In genomic region chr6:35598406-35599185, GRCm38 (mm10) we compare ENCODE assay signal across 11 mouse cellular contexts. TPM values are rescaled to one million over a fixed set of nuclear protein-coding genes. Genes with fewer than 3 reads are reported as not detected.
DNase-seq lines count a peak whose midpoint lies in the region; ATAC-seq lines count a peak whose summit lies in the region.
"Had no signal": no experiment of that assay in that cellular context is flagged by ENCODE, and none has a peak within 500 bp of the region (broad histone marks: within the 10 kb centered on the region; RNA-seq: fewer than 3 reads in every experiment).

No protein-coding gene starts in this region.

- DNase-seq in left cerebral cortex, adult 11 months (ENCODE audit: low spot score) = peak; percentile 77
- no peak for DNase-seq in left cerebral cortex, postnatal 4 days
- DNase-seq in frontal cortex, adult 2 months (ENCODE audit: extremely low spot score in 1 of 2, low spot score in 1 of 2) = peak; percentile 85 to 87
- DNase-seq in layer of hippocampus, postnatal 25 days (ENCODE audit: extremely low spot score in 1 of 2, low spot score in 1 of 2) = peak; percentile 13 to 16
- DNase-seq in right cerebral cortex, adult 2 months (ENCODE audit: low spot score in 2 of 2) = peak; percentile 81 to 86
- DNase-seq in yolk sac, embryonic 10.5 days (ENCODE audit: low spot score) = no peak
- no peak for DNase-seq in cerebellum, postnatal 4 days (ENCODE audit: low spot score in 2 of 2)
- DNase-seq: kidney, postnatal 25 days; liver, embryonic 13.5 days; thymus, postnatal 14 days had no signal

- intact Hi-C loops in left cerebral cortex, postnatal 4 days (cut with DNase I) = no loop called here

- ATAC-seq in cerebellum, adult (ENCODE audit: insufficient number of reproducible peaks, low FRiP score, low TSS enrichment) = no peak

RNA-seq across cellular contexts. Expression of gene Mtpn, which starts 58.9 kb away (rescaled TPM):
- total RNA-seq in left cerebral cortex, postnatal 4 days (2021) = 100 to 1,000 TPM; 337 to 354 TPM
- 131 and 133 TPM in 2 replicates for polyA plus RNA-seq in frontal cortex, adult 2 months (2012; rRNA removed)
- total RNA-seq in layer of hippocampus, postnatal 25 days (2021) = 100 to 1,000 TPM; 259 to 279 TPM

Comparison
In these comparisons a context has a peak if more than half of its experiments do, and no peak if none do; other contexts are left out.
1. DNase-seq: peak in left cerebral cortex, adult 11 months (single experiment), frontal cortex, adult 2 months (2 of 2), layer of hippocampus, postnatal 25 days (2 of 2) and right cerebral cortex, adult 2 months (2 of 2); none in left cerebral cortex, postnatal 4 days (single experiment), yolk sac, embryonic 10.5 days (single experiment) and cerebellum, postnatal 4 days (0 of 2).